Mouse (Mus musculus): Measurements from ENCODE around the gene 4930503E14Rik. TPM values are rescaled to one million over a fixed set of nuclear protein-coding genes. Genes with fewer than 3 reads are reported as not detected.
"Not testable (repeated sequence)": the region's sequence is repeated elsewhere in the genome, so short reads cannot be mapped to it uniquely, and the experiment has no call there.

Gene 4930503E14Rik
- total RNA-seq (2015), result not detected in 2 replicates
- not detected in 2 replicates for total RNA-seq (2017)

DNA sequence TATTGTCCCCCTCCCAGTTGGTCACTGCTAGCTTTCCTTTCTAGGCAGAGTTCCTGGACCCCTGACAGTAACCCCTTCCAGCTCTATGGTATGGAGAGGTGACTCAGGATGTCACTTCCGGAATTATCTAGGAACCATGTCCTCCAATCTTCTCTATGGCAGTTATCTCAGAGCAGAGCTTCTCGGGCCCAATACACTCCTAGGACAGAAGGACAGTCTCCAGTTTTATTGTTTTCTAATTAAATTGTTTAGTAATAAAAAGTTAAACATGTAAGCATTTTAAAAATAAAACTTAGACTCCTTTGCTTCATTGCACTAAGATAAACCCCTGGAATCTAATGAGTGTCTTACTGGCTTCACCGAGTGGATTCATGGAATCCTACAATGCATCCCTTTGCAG lies at the start of gene 4930503E14Rik:
Gene 4930503E14Rik, minus strand, starts transcription at position 101 of the 400 bp plus-strand sequence.
- not testable (repeated sequence) for ATAC-seq (replicated peaks; ENCODE audit: poor library complexity)

DNA sequence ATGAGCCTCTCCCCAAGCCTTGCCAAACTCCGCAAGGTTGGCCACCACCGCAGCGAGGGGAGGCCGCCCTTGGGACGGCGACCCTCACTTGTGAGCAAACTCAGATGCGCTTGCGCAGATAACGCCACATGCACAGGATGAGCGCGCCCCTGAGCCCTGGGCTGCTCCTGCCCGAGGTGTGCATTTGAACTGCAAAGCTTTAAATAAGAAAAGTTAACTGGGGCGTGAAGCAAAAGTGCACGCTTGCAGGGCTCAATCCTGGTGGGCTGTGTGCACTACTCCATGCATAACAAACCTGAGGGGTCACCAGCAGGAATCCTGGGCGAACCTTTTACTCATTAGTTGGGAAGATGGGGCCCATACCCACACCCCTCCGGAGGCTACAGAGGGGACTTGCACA lies 35.0 kb upstream of the 4930503E14Rik start:
- no peak for ATAC-seq (replicated peaks; ENCODE audit: poor library complexity)

DNA sequence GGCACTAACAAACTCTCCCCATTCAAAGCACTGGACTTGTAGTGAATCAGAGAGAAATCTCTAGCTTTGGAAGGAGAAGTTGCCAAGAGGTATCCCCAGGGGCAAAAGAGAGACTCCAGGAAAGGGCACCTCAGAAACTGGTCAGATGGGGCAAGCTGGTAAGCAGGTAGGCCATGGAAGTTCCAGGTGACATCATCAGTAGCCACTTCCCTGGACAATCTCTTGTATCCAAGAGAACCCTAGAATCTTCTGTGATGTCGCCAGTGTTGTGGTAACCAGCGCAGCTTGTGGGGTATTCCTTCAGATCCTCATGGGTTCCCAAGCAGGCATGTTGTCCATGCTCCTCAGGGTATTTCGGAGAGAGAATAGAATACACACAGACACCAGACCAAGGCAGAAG lies 15.7 kb downstream of the 4930503E14Rik start, which contains the start of gene Gm8212:
Gene Gm8212, plus strand, starts transcription at position 301 of the 400 bp plus-strand sequence.
- ATAC-seq (replicated peaks; ENCODE audit: poor library complexity), result not testable (repeated sequence)

DNA sequence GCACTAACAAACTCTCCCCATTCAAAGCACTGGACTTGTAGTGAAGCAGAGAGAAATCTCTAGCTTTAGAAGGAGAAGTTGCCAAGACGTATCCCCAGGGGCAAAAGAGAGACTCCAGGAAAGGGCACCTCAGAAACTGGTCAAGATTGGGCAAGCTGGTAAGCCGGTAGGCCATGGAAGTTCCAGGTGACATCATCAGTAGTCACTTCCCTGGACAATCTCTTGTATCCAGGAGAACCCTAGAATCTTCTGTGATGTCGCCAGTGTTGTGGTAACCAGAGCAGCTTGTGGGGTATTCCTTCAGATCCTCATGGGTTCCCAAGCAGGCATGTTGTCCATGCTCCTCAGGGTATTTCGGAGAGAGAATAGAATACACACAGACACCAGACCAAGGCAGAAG lies 89.5 kb downstream of the 4930503E14Rik start, which contains the start of gene Gm3327:
Gene Gm3327, plus strand, starts transcription at position 301 of the 400 bp plus-strand sequence.
- not testable (repeated sequence) for ATAC-seq (replicated peaks; ENCODE audit: poor library complexity)

Other genes starting within 250 kb of the 4930503E14Rik start
- not detected in 2 replicates for gene Ang6, start 211.0 kb downstream of the 4930503E14Rik start, total RNA-seq (2015)
- gene Ang6, start 211.0 kb downstream of the 4930503E14Rik start, total RNA-seq (2017), result not detected in 2 replicates
- 8.2 and 25.7 TPM in 2 replicates for gene Ear2, start 110.6 kb downstream of the 4930503E14Rik start, total RNA-seq (2015)
- gene Ear2, start 110.6 kb downstream of the 4930503E14Rik start, total RNA-seq (2017), result 11.1 and 20.4 TPM in 2 replicates
- not detected in 2 replicates for gene Gm3327, start 89.4 kb downstream of the 4930503E14Rik start, total RNA-seq (2015)
- gene Gm3327, start 89.4 kb downstream of the 4930503E14Rik start, total RNA-seq (2017), result not detected in 2 replicates
- not detected in 2 replicates for gene Gm8212, start 15.6 kb downstream of the 4930503E14Rik start, total RNA-seq (2015)
- gene Gm8212, start 15.6 kb downstream of the 4930503E14Rik start, total RNA-seq (2017), result not detected in 2 replicates
- not detected in 2 replicates for gene Gm8220, start 72.3 kb upstream of the 4930503E14Rik start, total RNA-seq (2015)
- gene Gm8220, start 72.3 kb upstream of the 4930503E14Rik start, total RNA-seq (2017), result not detected in 2 replicates
- gene Gm5930, start 125.3 kb upstream of the 4930503E14Rik start, total RNA-seq (2015), result not detected in 2 replicates
- gene Gm5930, start 125.3 kb upstream of the 4930503E14Rik start, total RNA-seq (2017), result not detected in 2 replicates
- gene Gm8229, start 152.1 kb upstream of the 4930503E14Rik start, total RNA-seq (2015), result not detected in 2 replicates
- not detected in 2 replicates for gene Gm8229, start 152.1 kb upstream of the 4930503E14Rik start, total RNA-seq (2017)
- gene Gm3371, start 197.4 kb upstream of the 4930503E14Rik start, total RNA-seq (2015), result not detected in 2 replicates
- gene Gm3371, start 197.4 kb upstream of the 4930503E14Rik start, total RNA-seq (2017), result not detected in 2 replicates
- not detected in 2 replicates for gene Gm8232, start 220.4 kb upstream of the 4930503E14Rik start, total RNA-seq (2015)
- not detected in 2 replicates for gene Gm8232, start 220.4 kb upstream of the 4930503E14Rik start, total RNA-seq (2017)